In genomic region chr14:121061686-121062085, GRCm38 (mm10) we compare ENCODE assay signal across 9 mouse cellular contexts. TPM values are rescaled to one million over a fixed set of nuclear protein-coding genes. Genes with fewer than 3 reads are reported as not detected.
DNase-seq lines count a peak whose midpoint lies in the region; ATAC-seq and TF ChIP-seq lines count a peak whose summit lies in the region.
"Had no signal": no experiment of that assay in that cellular context is flagged by ENCODE, and none has a peak within 500 bp of the region (broad histone marks: within the 10 kb centered on the region; RNA-seq: fewer than 3 reads in every experiment).

No protein-coding gene starts in this region.

- no peak overlapping the region for H3K4me2 ChIP-seq in heart, embryonic 11.5 days
- no peak overlapping the region for H3K4me2 ChIP-seq in limb, embryonic 12.5 days

- H3K4me1 ChIP-seq in cerebellum, adult 2 months (ENCODE audit: control insufficient read depth, insufficient read depth, low read length), result peaks cover 32% of the 10 kb centered on the region
- H3K4me1 ChIP-seq in heart, embryonic 11.5 days (ENCODE audit: control insufficient read depth, insufficient read depth, low read length), result peaks cover 50% of the 10 kb centered on the region
- peaks cover 64% of the 10 kb centered on the region for H3K4me1 ChIP-seq in limb, embryonic 12.5 days (replicated peaks)

- no peak for TF ChIP-seq POLR2A in cerebellum, adult 2 months (IDR thresholded peaks at IDR 0.05; ENCODE audit: borderline replicate concordance, insufficient read depth, low read length)

- H3K4me3 ChIP-seq in cerebellum, adult 2 months (replicated peaks; ENCODE audit: insufficient read depth, low read depth, low read length), result no peak overlapping the region
- no peak overlapping the region for H3K4me3 ChIP-seq in heart, embryonic 11.5 days (ENCODE audit: low read depth, low read length)
- no peak overlapping the region for H3K4me3 ChIP-seq in limb, embryonic 12.5 days (replicated peaks)
- H3K4me3 ChIP-seq: neural tube, embryonic 12.5 days had no signal

- H3K36me3 ChIP-seq in heart, embryonic 11.5 days (ENCODE audit: control insufficient read depth, insufficient read depth, low read length), result 0 out of 2 replicates have a peak, but pooled peaks cover 2% of the 10 kb centered on the region
- peaks cover 18% of the 10 kb centered on the region for H3K36me3 ChIP-seq in limb, embryonic 12.5 days

- no peak for ATAC-seq in heart, embryonic 11.5 days (replicated peaks; ENCODE audit: insufficient number of reproducible peaks, low FRiP score, low TSS enrichment)
- ATAC-seq in limb, embryonic 12.5 days (ENCODE audit: insufficient number of reproducible peaks, insufficient read depth, low FRiP score, low TSS enrichment, low read depth), result no peak
- no peak for ATAC-seq in granulocyte monocyte progenitor cell, adult 5-6 weeks (replicated peaks; ENCODE audit: poor library complexity, severe bottlenecking)

- H3K27ac ChIP-seq in cerebellum, adult 2 months (ENCODE audit: insufficient read depth, low read length), result peak overlapping the region; percentile 16
- H3K27ac ChIP-seq in heart, embryonic 11.5 days (ENCODE audit: low read depth, low read length), result peak overlapping the region; percentile 54; the same call in 1 of the 2 replicates
- peak overlapping the region; percentile 79; the same call in 1 of the 2 replicates for H3K27ac ChIP-seq in limb, embryonic 12.5 days
- H3K27ac ChIP-seq: neural tube, embryonic 12.5 days had no signal

- H3K9me3 ChIP-seq in heart, embryonic 11.5 days (replicated peaks; ENCODE audit: control insufficient read depth, low read length), result peaks cover 3% of the 10 kb centered on the region
- 0 out of 2 replicates have a peak, but pooled peaks cover 5% of the 10 kb centered on the region for H3K9me3 ChIP-seq in limb, embryonic 12.5 days
- H3K9me3 ChIP-seq: neural tube, embryonic 12.5 days had no signal

- WGBS in cerebellum, adult 2 months, result 69% methylated on average over 4 of the region's 4 CpGs
- 55% methylated on average over 4 of the region's 4 CpGs for WGBS in heart, embryonic 11.5 days (ENCODE audit: insufficient replicate concordance)
- 60% methylated on average over 4 of the region's 4 CpGs for WGBS in limb, embryonic 12.5 days

- no peak overlapping the region for H3K9ac ChIP-seq in heart, embryonic 11.5 days (ENCODE audit: low read depth, low read length)
- H3K9ac ChIP-seq in limb, embryonic 12.5 days (replicated peaks), result no peak overlapping the region
- H3K9ac ChIP-seq: neural tube, embryonic 12.5 days had no signal

- DNase-seq in cerebellum, adult 2 months, result no peak
- no peak for DNase-seq in cerebellum, postnatal 36 days
- peak; percentile 94 for DNase-seq in ZHBTc4 (ENCODE audit: low read depth, low spot score)
- DNase-seq in embryo, embryonic 10.5 days (ENCODE audit: low spot score), result no peak
- no peak for DNase-seq in retina, postnatal 1 day

- no peak for TF ChIP-seq CTCF in cerebellum, adult 2 months (IDR thresholded peaks at IDR 0.05; ENCODE audit: borderline replicate concordance, insufficient read depth, low read depth, low read length)

- no peaks in the 10 kb centered on the region for H3K27me3 ChIP-seq in cerebellum, adult 2 months (ENCODE audit: control insufficient read depth, insufficient read depth, low read length)
- no peaks in the 10 kb centered on the region for H3K27me3 ChIP-seq in heart, embryonic 11.5 days (ENCODE audit: control insufficient read depth, insufficient read depth, low read length)
- H3K27me3 ChIP-seq in limb, embryonic 12.5 days, result no peaks in the 10 kb centered on the region
- H3K27me3 ChIP-seq: neural tube, embryonic 12.5 days had no signal

RNA-seq across cellular contexts. Expression of gene Farp1, which starts 26.7 kb away (rescaled TPM):
- 43.3 and 44.4 TPM in 2 replicates for polyA plus RNA-seq in cerebellum, adult 2 months (2012; rRNA removed)
- polyA plus RNA-seq in heart, embryonic 11.5 days (2014; fragmentation: Nextera tagmentation; extraction: Ambion mirVana), result 28.1 and 32.6 TPM in 2 replicates
- 58.2 and 62.1 TPM in 2 replicates for polyA plus RNA-seq in limb, embryonic 12.5 days (2016; fragmentation: Nextera tagmentation; extraction: Ambion mirVana)
- total RNA-seq in granulocyte monocyte progenitor cell, adult 5-6 weeks (2014; fragmentation: Nextera tagmentation), result not detected in 2 replicates
- 1.9 TPM in 1 of 2 replicates, not detected in the other for total RNA-seq in granulocyte monocyte progenitor cell, adult 5-6 weeks (2017)

Comparison
In these comparisons a context has a peak if more than half of its experiments do, and no peak if none do; other contexts are left out.
1. H3K27ac ChIP-seq: peak in every context shown above with its lines; median percentile 79 in limb, embryonic 12.5 days; 54 in heart, embryonic 11.5 days; 16 in cerebellum, adult 2 months.